Mouse (Mus musculus) liver, embryonic 16.5 days (tissue): ENCODE measurements around the gene Ss18l2. TPM values are rescaled to one million over a fixed set of nuclear protein-coding genes. Genes with fewer than 3 reads are reported as not detected.

Experiments
- ATAC-seq: fragments of 200-750 bp; cut with Nextera tagmentation; 2 replicates; pipeline ENCODE4 v1.8.0; 2017; ENCODE audit warnings: low read depth, mild to moderate bottlenecking, moderate number of reproducible peaks, moderate library complexity
- H3K27ac ChIP-seq: fragments of 300-500 bp; sonication (generic); 2 replicates; pipeline ENCODE4 v1.5.1; 2014; ENCODE audit warnings: mild to moderate bottlenecking, low read length
- H3K27me3 ChIP-seq: fragments of 300-500 bp; sonication (generic); 2 replicates; pipeline ENCODE4 v1.6.1; 2014; ENCODE audit warnings: low read depth, low read length, mixed read lengths; ENCODE audit not compliant: control insufficient read depth, insufficient read depth
- H3K36me3 ChIP-seq: fragments of 300-500 bp; sonication (generic); 2 replicates; pipeline ENCODE4 v1.6.1; 2014; ENCODE audit warnings: mild to moderate bottlenecking; ENCODE audit not compliant: control insufficient read depth, insufficient read depth
- H3K4me1 ChIP-seq: fragments of 300-500 bp; sonication (generic); 2 replicates; pipeline ENCODE4 v1.6.1; 2014; ENCODE audit warnings: low read depth, low read length, mixed read lengths; ENCODE audit not compliant: control insufficient read depth
- H3K4me2 ChIP-seq: fragments of 300-500 bp; sonication (generic); 2 replicates; pipeline ENCODE4 v1.6.1; 2014; ENCODE audit warnings: low read depth, low read length, mixed read lengths
- H3K4me3 ChIP-seq: fragments of 300-500 bp; sonication (generic); 2 replicates; pipeline ENCODE4 v1.5.1; 2014; ENCODE audit warnings: low read depth, mild to moderate bottlenecking, low read length
- H3K9ac ChIP-seq: fragments of 300-500 bp; sonication (generic); 2 replicates; pipeline ENCODE4 v1.6.1; 2014; ENCODE audit warnings: low read depth, low read length
- H3K9me3 ChIP-seq: fragments of 300-500 bp; sonication (generic); replicated peaks from 2 replicates; pipeline ENCODE4 v1.6.1; 2016; ENCODE audit warnings: low read length; ENCODE audit not compliant: control insufficient read depth
- WGBS: fragments of 180-500 bp; shearing (Covaris S2); extraction: QIAGEN DNeasy Blood & Tissue Kit; methylation state at CpG from one replicate; pipeline ENCODE4 v1.1.7; 2014; ENCODE audit not compliant: insufficient replicate concordance; 5-methylcytosine and 5-hydroxymethylcytosine counted together
- polyA plus RNA-seq: library from polyadenylated mRNA; unstranded; fragments of >200 nt; fragmentation: Nextera tagmentation; extraction: Ambion mirVana; gene quantifications from 2 replicates; pipeline ENCODE4 v1.2.1, GENCODE M21; 2015

Ss18l2 gene
- polyA plus RNA-seq, result 54.9 and 55.5 TPM in 2 replicates

- ATAC-seq, result peak; percentile 95
- Histone ChIP-seq H3K36me3 (peaks cover 8% of the 10 kb centered on the region), H3K27me3 (no peaks in the 10 kb centered on the region), H3K27ac (peak within 1 kb of the TSS; percentile 95), H3K4me3 (peak within 1 kb of the TSS; percentile 94), H3K4me2 (peak within 1 kb of the TSS; percentile 84), H3K9ac (peak within 1 kb of the TSS; percentile 84), H3K9me3 (no peaks in the 10 kb centered on the region), H3K4me1 (peaks cover 41% of the 10 kb centered on the region)
- 3% methylated on average over 37 of the region's 37 CpGs for WGBS
Observed at GRCm38 (mm10) chr9:121709898-121710583, at the start of gene Ss18l2. Gene Ss18l2, plus strand, starts transcription at chr9:121710329.

DNA sequence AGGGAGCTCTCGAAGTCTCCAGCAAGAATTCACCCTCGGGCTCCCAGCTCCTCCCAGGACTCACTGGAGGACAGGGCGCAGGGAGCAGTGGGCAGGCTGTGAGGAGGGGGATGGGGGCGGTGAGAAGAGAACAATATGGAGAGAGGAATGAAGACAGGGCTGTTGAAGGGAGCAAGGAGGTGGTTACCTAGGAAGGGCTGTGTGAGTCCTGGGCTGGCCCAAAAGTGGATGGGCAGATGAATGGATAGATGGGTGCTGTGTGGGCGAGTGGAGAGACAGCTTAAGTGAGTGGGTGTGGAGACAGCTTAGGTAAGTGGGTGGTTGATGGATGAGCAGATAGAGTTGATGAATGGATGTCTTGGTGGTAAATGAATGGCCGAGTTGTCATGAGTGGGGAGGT lies 46.7 kb upstream of the Ss18l2 start:
- Histone ChIP-seq H3K4me3 (no peak overlapping the region), H3K9ac (no peak overlapping the region), H3K4me1 (no peaks in the 10 kb centered on the region), H3K36me3 (no peaks in the 10 kb centered on the region), H3K9me3 (no peaks in the 10 kb centered on the region), H3K27ac (no peak overlapping the region), H3K4me2 (no peak overlapping the region), H3K27me3 (peaks cover 9% of the 10 kb centered on the region)
- WGBS, result 60% methylated on average over 6 of the region's 6 CpGs
- no peak for ATAC-seq

DNA sequence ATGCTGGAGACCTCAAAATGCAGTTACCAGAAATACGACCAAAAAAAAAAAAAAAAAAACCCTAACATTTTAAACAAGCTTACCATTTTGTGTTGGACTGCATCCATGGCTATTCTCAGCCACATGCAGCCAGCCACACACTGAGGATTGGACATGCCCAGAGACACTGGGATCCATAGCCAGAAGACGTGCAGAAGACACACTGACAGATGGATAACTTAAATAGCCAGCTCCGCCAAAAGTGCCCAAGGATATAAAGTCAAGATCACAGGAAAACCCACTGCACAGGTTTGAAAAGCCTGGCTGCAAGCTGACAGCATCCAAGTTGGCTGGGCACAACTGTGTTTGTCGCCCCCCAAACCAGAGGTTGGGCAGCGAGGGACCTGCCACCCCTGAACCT lies 46.0 kb upstream of the Ss18l2 start:
- no peaks in the 10 kb centered on the region for H3K4me1 ChIP-seq
- no peak overlapping the region for H3K27ac ChIP-seq
- no peak for ATAC-seq
- H3K4me2 ChIP-seq, result no peak overlapping the region
- no peaks in the 10 kb centered on the region for H3K36me3 ChIP-seq
- H3K9me3 ChIP-seq, result no peaks in the 10 kb centered on the region
- WGBS, result 58% methylated on average over 5 of the region's 5 CpGs
- peaks cover 16% of the 10 kb centered on the region for H3K27me3 ChIP-seq
- H3K4me3 ChIP-seq, result no peak overlapping the region
- H3K9ac ChIP-seq, result no peak overlapping the region

DNA sequence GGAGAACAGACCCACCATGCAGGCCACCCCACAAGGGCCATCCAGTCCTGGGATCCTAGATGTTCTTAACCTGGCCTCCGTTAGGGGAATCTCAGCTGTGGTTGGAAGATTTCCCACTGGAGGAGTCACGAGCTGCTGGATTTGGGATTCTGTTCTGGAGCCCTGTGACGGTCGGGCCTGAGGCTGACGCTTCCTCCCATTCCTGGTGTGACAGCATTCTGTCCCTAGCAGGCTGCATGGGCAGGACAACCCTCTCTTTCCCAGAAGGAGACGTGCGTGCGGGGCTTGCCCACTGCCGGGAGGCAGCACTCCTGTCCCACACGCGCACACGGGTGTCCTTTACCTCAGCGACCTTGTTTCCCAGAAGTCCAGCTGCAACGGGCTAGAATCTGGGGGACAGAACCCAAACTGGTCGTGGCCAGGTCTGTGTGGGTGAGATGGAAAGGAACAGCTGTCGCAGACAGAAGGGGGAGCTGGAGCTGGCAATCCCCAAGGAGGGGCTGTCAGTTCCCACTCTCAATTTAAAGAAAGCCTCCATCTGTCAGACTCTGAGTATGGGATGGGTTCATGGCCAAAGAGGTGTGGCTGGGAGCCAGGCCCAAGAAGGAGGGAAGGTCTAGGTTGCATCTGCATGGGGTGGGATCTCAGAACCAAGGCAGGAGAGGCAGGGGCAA lies 43.0 kb upstream of the Ss18l2 start:
- Histone ChIP-seq H3K9me3 (no peaks in the 10 kb centered on the region), H3K4me1 (peaks cover 4% of the 10 kb centered on the region), H3K9ac (no peak overlapping the region), H3K4me3 (no peak overlapping the region), H3K27me3 (peaks cover 30% of the 10 kb centered on the region), H3K36me3 (no peaks in the 10 kb centered on the region), H3K4me2 (no peak overlapping the region), H3K27ac (no peak overlapping the region)
- WGBS, result 76% methylated on average over 16 of the region's 16 CpGs
- no peak for ATAC-seq

DNA sequence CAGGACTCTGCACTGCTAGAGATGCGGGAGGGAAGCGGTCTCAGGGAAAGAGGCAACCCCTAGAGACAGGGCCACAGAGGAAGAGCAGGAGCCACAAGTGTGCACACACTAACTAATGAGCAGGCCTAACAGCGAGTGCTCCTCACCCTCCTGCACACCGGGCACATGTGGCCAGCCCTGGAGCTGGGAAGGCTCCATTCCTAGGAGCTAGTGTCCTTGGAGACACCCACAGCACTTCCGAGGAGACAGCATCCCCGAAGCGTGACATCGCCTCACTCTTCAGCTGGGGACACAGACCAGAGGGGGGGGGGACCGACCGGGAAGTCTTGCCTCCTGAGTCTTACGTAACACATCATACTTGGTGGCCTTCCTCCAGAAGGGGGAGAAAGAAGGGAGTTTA lies 42.3 kb upstream of the Ss18l2 start:
- no peak overlapping the region for H3K9ac ChIP-seq
- no peak overlapping the region for H3K27ac ChIP-seq
- no peak for ATAC-seq
- H3K4me1 ChIP-seq, result peaks cover 5% of the 10 kb centered on the region
- H3K36me3 ChIP-seq, result no peaks in the 10 kb centered on the region
- peaks cover 30% of the 10 kb centered on the region for H3K27me3 ChIP-seq
- no peaks in the 10 kb centered on the region for H3K9me3 ChIP-seq
- H3K4me2 ChIP-seq, result no peak overlapping the region
- 51% methylated on average over 11 of the region's 11 CpGs for WGBS
- no peak overlapping the region for H3K4me3 ChIP-seq

DNA sequence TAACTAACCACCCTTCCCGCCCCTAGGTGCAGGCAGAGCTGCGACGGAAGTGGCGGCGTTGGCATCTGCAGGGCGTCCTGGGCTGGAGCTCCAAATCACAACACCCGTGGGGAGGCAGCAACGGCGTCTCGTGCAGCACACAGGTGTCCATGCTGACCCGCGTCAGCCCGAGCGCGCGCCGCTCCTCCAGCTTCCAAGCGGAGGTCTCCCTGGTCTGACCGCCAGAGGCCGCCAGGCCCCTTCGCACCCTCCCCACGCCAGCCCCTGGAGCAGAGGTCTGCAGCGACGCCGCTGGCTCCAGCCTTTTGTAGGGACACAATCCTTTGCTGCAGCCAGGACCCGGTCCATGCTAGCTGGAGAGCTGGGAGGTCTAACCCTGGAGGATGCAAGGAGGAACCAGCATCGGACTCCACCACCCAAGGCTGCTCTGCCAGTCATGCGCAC lies 40.8 kb upstream of the Ss18l2 start:
- no peak overlapping the region for H3K9ac ChIP-seq
- H3K36me3 ChIP-seq, result no peaks in the 10 kb centered on the region
- peaks cover 30% of the 10 kb centered on the region for H3K27me3 ChIP-seq
- H3K9me3 ChIP-seq, result no peaks in the 10 kb centered on the region
- under 1% methylated on average over 28 of the region's 28 CpGs for WGBS
- ATAC-seq, result 0 out of 2 replicates have a peak, but pooled peaks have one; percentile 25
- H3K4me2 ChIP-seq, result peak overlapping the region; percentile 51
- peak overlapping the region; percentile 29 for H3K4me3 ChIP-seq
- H3K4me1 ChIP-seq, result peaks cover 5% of the 10 kb centered on the region
- no peak overlapping the region for H3K27ac ChIP-seq

- Histone ChIP-seq H3K9me3 (no peaks in the 10 kb centered on the region), H3K4me3 (no peak overlapping the region), H3K27ac (no peak overlapping the region), H3K36me3 (no peaks in the 10 kb centered on the region), H3K4me1 (peaks cover 5% of the 10 kb centered on the region), H3K27me3 (peaks cover 30% of the 10 kb centered on the region), H3K9ac (no peak overlapping the region), H3K4me2 (no peak overlapping the region)
- no peak for ATAC-seq
- WGBS, result 14% methylated on average over 7 of the region's 7 CpGs
Observed at GRCm38 (mm10) chr9:121671300-121671699, 38.8 kb upstream of the Ss18l2 start.

GRCm38 (mm10) chr9:121672311-121672710 lies 37.8 kb upstream of the Ss18l2 start:
- no peak overlapping the region for H3K4me2 ChIP-seq
- H3K4me1 ChIP-seq, result peaks cover 7% of the 10 kb centered on the region
- ATAC-seq, result no peak
- H3K4me3 ChIP-seq, result no peak overlapping the region
- H3K9ac ChIP-seq, result no peak overlapping the region
- 14% methylated on average over 5 of the region's 5 CpGs for WGBS
- H3K36me3 ChIP-seq, result no peaks in the 10 kb centered on the region
- no peak overlapping the region for H3K27ac ChIP-seq
- peaks cover 27% of the 10 kb centered on the region for H3K27me3 ChIP-seq
- H3K9me3 ChIP-seq, result no peaks in the 10 kb centered on the region

DNA sequence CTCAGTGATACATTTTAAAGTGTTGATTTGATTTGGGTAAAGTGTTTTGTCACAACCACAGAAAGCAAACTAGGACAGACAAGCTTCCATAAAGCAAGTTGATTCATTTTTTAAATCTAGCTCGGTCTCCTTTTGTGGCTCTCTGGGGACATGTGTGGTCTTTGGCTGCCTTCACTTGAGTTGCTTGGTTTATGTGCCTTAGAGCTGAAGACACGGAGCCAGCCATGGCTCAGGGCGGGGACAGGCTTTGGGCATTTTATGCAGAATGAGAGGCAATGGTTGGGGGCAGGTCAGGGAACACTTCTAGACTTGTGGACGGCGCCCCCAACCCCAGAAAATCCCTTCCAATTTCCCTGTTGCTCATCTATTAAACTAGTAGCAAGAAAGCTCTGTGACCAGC lies 36.4 kb upstream of the Ss18l2 start:
- H3K27ac ChIP-seq, result no peak overlapping the region
- no peaks in the 10 kb centered on the region for H3K9me3 ChIP-seq
- H3K36me3 ChIP-seq, result no peaks in the 10 kb centered on the region
- WGBS, result 71% methylated on average over 5 of the region's 5 CpGs
- no peak for ATAC-seq
- H3K4me1 ChIP-seq, result peaks cover 9% of the 10 kb centered on the region
- peaks cover 19% of the 10 kb centered on the region for H3K27me3 ChIP-seq
- H3K4me2 ChIP-seq, result no peak overlapping the region
- no peak overlapping the region for H3K9ac ChIP-seq
- no peak overlapping the region for H3K4me3 ChIP-seq
